Mouse (Mus musculus) cerebellum, postnatal 14 days (tissue): ENCODE data around the gene Fam184b.
A peak's percentile ranks its signal among the peaks of the same experiment; 100 is the strongest.

ENCODE experiments used
- DNase-seq, 2 experiments: peaks; one replicate each; pipeline ENCODE4 v3.0.0; 2021; ENCODE audit warnings: mixed read lengths in 2 of 2

Gene Fam184b

GRCm38 (mm10) chr5:45595363-45596039 is 43.9 kb downstream of the Fam184b start:
- DNase-seq = no peak

GRCm38 (mm10) chr5:45593276-45593675 is 46.1 kb downstream of the Fam184b start:
- no peak for DNase-seq

GRCm38 (mm10) chr5:45590094-45590493 is 49.3 kb downstream of the Fam184b start:
- DNase-seq = no peak

GRCm38 (mm10) chr5:45584601-45585000 is 54.8 kb downstream of the Fam184b start:
- peak; percentile 15 to 32 for DNase-seq

GRCm38 (mm10) chr5:45580279-45580678 is 59.1 kb downstream of the Fam184b start:
- DNase-seq = no peak

- DNase-seq = no peak
Measured at GRCm38 (mm10) chr5:45577376-45577775, 62.0 kb downstream of the Fam184b start.

GRCm38 (mm10) chr5:45576716-45577115 is 62.7 kb downstream of the Fam184b start:
- DNase-seq = no peak

GRCm38 (mm10) chr5:45572816-45573215 is 66.6 kb downstream of the Fam184b start:
- DNase-seq = no peak

- no peak for DNase-seq
Measured at GRCm38 (mm10) chr5:45565829-45566228, 73.6 kb downstream of the Fam184b start.

GRCm38 (mm10) chr5:45564054-45564453 is 75.4 kb downstream of the Fam184b start:
- DNase-seq = no peak

GRCm38 (mm10) chr5:45549586-45549985 is 89.8 kb downstream of the Fam184b start:
- DNase-seq = no peak

- DNase-seq = peak; percentile 84 to 86
Measured at GRCm38 (mm10) chr5:45543374-45543773, 96.0 kb downstream of the Fam184b start.

- peak in 1 of 2 experiments; percentile 24 for DNase-seq
Measured at GRCm38 (mm10) chr5:45539502-45539901, 99.9 kb downstream of the Fam184b start.

GRCm38 (mm10) chr5:45535177-45535576 is 104.2 kb downstream of the Fam184b start:
- no peak for DNase-seq

- DNase-seq = peak; percentile 78 to 79
Measured at GRCm38 (mm10) chr5:45534319-45535098, 104.9 kb downstream of the Fam184b start.

- DNase-seq = no peak
Measured at GRCm38 (mm10) chr5:45529696-45530095, 109.7 kb downstream of the Fam184b start.

GRCm38 (mm10) chr5:45526338-45526737 is 113.1 kb downstream of the Fam184b start:
- DNase-seq = no peak

GRCm38 (mm10) chr5:45525101-45525500 is 114.3 kb downstream of the Fam184b start:
- no peak for DNase-seq

- no peak for DNase-seq
Measured at GRCm38 (mm10) chr5:45521601-45522000, 117.8 kb downstream of the Fam184b start.

- no peak for DNase-seq
Measured at GRCm38 (mm10) chr5:45520809-45521110, 118.7 kb downstream of the Fam184b start.

GRCm38 (mm10) chr5:45519960-45520808 is 119.2 kb downstream of the Fam184b start, which contains the start of gene Med28:
Gene Med28 (plus strand): TSS chr5:45520229.
- peak; percentile 96 to 97 for DNase-seq

GRCm38 (mm10) chr5:45515151-45515743 is 124.2 kb downstream of the Fam184b start:
- no peak for DNase-seq

GRCm38 (mm10) chr5:45514599-45514998 is 124.8 kb downstream of the Fam184b start:
- DNase-seq = no peak
